Mouse (Mus musculus) layer of hippocampus, postnatal 36 days (tissue): ENCODE measurements around the gene Cdon. TPM values are rescaled to one million over a fixed set of nuclear protein-coding genes. Genes with fewer than 3 reads are reported as not detected.

Experiments used
- DNase-seq, 2 experiments: peaks; one replicate each; pipeline ENCODE4 v3.0.0; 2022
- total RNA-seq, 2 experiments: library from RNA; stranded (reverse); gene quantifications; 2 replicates each; pipeline ENCODE4 v1.2.3; 2021

Gene Cdon
- total RNA-seq, 2 experiments from 2014 or later = 11.7 to 12.2 TPM

DNA sequence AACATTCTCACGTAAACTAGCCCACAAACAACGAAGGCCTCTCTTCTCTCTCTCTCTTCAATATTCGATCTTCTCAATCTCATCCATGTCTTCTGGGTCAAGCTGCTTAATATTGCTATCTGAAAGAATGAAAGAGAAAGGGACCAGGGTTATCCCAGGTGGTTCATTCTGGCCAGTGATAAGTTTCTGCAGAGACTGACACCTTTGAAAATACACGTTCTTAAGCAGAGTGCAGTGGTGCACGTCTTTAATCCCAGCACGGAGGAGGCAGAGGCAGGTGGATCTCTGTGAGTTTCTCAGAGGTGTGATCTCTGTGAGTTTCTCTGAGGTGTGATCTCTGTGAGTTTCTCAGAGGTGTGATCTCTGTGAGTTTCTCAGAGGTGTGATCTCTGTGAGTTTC lies 121.0 kb downstream of the Cdon start:
- DNase-seq = no peak

DNA sequence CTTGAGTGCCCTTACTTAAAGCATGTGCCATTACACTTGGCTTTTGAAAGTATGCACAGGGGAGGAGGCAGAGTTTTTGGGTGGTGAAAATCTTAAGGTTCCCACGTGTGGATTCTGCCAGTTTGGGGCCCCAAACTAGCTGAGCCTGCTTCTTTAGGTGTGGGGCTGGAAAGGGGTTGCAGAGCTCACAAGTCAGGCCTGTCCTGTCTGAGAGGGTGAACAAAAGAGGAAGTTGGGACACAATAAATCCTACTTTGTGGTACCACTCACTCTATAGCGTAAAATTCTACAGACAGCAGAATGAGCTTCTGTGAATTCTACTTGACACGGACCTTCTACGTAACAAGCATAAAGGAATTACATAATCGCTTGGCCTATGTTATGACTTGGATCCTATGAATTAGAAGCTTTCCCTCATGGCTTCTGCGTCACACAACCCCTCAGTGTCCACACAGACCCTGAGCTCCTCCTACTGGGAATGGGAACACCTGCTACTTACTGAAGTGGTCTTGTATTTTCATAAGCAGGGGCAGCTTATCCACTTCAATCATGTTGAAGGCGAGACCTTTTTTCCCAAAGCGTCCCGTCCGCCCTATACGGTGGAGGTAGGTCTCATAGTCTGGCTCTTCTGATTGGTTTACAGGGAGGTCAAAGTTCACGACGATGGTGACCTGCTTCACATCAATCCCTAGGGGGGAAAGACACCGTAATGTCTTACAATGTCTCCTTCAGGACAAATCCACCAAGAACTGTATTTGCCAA lies 122.4 kb downstream of the Cdon start:
- no peak for DNase-seq

DNA sequence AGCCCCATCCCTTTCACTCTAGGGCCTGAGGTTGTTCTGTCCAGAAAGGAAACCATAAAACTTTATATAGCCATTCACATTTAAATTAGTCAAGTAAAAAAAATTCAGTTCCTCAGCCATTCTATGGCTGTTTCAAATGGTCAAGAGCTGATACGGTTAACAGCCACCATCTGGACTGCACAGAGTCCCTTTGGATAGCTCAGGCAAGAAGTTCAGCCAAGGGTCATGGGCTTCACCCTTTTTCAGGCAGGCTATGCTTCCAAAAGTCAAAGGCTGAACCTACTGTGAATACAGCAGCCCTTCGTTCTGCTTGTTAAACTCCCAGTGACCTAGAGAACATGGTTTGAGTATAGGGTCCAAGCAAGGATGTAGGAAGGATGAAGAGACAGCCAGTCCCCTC lies 123.7 kb downstream of the Cdon start:
- DNase-seq = no peak

DNA sequence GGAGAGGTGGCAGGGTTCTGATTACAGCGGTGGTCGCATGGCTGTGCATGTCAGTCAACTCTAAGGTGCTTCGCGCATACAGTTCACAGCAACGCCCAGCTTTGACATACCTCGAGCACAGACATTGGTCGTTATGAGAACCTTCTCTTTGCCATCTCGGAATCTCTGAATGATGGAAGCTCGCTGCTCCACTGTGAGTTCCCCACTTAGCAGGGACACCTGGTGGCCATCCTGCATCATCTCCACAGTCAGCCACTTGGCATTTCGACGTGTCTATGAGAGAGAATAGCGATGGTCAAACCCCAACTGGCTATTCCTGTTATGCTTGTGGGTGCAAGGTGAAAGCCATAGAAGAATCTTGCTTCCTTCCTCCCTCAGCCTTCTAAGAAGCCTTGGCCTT lies 124.8 kb downstream of the Cdon start:
- no peak for DNase-seq

DNA sequence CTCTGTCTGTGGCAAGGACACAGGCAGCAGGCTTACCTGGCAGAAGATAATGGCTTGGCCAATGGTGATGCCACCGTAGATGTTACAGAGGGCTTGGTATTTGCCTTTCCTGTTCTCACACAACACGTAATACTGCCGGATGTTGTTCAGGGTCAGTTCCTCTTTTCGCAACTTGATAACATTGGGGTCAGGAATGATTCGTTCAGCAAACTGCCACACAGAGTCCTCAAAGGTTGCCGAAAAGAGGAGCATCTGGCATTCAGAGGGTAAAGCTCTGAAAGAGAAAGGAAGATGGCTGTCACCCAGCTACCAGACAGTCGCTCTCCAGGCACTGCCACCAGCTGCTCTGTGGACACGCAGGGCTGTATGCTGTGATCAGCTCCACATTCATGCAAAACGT lies 125.8 kb downstream of the Cdon start:
- DNase-seq = no peak

DNA sequence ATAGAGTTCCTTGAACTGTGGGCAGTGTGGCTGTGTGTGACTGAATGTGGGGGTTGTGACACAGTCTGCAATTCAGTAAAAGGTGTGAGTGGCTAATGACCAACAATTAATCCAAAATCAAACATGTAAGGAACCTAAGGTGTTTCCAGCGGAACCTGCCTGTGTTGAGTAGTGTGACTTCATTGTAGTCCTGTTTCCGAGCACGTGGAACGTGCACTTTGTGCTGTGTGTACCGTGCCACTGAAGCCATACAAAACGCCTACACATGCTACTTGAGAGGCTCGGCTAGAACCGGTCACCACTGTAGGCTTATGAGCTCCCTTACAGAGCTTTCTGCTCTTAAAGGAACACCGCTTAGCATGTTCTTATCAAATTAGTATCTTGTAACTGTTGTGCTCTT lies 127.5 kb downstream of the Cdon start:
- no peak for DNase-seq

DNA sequence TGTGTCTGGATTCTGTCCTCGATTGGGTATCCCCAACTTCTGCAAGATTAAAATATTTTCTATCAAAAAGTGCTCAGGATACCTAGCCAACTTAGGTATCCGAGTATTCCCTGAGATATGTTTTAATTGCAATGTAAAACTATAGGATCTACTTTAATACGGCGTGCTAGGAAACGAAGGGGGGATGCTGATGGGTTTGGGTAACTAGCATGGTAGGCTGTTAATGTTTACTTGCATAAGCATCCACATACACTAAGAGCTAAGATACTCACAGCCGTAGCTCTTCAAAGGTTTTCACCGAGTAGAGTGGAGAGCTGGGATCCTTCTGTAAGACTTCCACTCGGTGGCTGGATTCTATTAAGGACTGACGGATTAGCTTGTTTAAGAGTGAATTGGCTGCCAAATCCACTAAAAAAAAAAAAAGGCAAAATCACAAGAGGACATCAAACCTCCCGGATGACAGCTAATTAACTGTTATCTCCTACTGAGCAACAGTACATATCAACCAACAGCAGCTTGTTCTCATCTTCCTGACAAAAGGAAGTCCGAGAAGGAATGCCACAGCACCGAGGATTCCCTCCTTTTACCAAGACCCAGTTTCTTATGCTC lies 135.7 kb downstream of the Cdon start:
- DNase-seq = peak in 1 of 2 experiments; percentile 0

Other genes with a start within 250 kb of the Cdon start
- gene Dcps, start 245.1 kb upstream of the Cdon start, total RNA-seq = 10 to 100 TPM; 21.1 to 21.4 TPM
- 10 to 100 TPM; 62.7 to 68.3 TPM for gene Srpr, start 221.0 kb upstream of the Cdon start, total RNA-seq
- gene Tirap, start 220.8 kb upstream of the Cdon start, total RNA-seq = 1 to 10 TPM; 1.5 to 2.4 TPM
- 10 to 100 TPM; 35.6 to 39.1 TPM for gene Foxred1, start 210.1 kb upstream of the Cdon start, total RNA-seq
- gene Fam118b, start 153.3 kb upstream of the Cdon start, total RNA-seq = 10 to 100 TPM; 28.7 to 33.9 TPM
- 10 to 100 TPM; 11.8 to 12.0 TPM for gene Rpusd4, start 153.3 kb upstream of the Cdon start, total RNA-seq
- gene Gm1113, start 97.1 kb downstream of the Cdon start, total RNA-seq = not detected
- 10 to 100 TPM; 13.6 to 14.7 TPM for gene Ddx25, start 137.4 kb downstream of the Cdon start, total RNA-seq
- 10 to 100 TPM; 12.4 to 12.9 TPM for gene Pus3, start 137.5 kb downstream of the Cdon start, total RNA-seq
- gene Pate2, start 149.2 kb downstream of the Cdon start, total RNA-seq = under 1 TPM; 0.78 to 0.90 TPM
- gene Hyls1, start 149.3 kb downstream of the Cdon start, total RNA-seq = 10 to 100 TPM; 11.3 to 14.6 TPM
- not detected for gene Pate4, start 190.8 kb downstream of the Cdon start, total RNA-seq
- not detected for gene Pate3, start 227.1 kb downstream of the Cdon start, total RNA-seq